Mouse (Mus musculus) embryonic facial prominence, embryonic 15.5 days (tissue): ENCODE measurements around the gene Chst11. TPM values are rescaled to one million over a fixed set of nuclear protein-coding genes. Genes with fewer than 3 reads are reported as not detected.
A peak's percentile ranks its signal among the peaks of the same experiment; 100 is the strongest.

Experiments
- ATAC-seq: fragments of 200-750 bp; cut with Nextera tagmentation; 2 replicates; pipeline ENCODE4 v1.8.0; 2017; ENCODE audit warnings: low read depth, moderate TSS enrichment; ENCODE audit not compliant: insufficient number of reproducible peaks, low FRiP score, low TSS enrichment
- H3K27ac ChIP-seq: fragments of 300-500 bp; sonication (generic); replicated peaks from 2 replicates; pipeline ENCODE4 v1.5.1; 2015; ENCODE audit warnings: mild to moderate bottlenecking, inconsistent platforms
- H3K27me3 ChIP-seq: fragments of 300-500 bp; sonication (generic); 2 replicates; pipeline ENCODE4 v1.6.1; 2015; ENCODE audit warnings: inconsistent platforms
- H3K36me3 ChIP-seq: fragments of 300-500 bp; sonication (generic); 2 replicates; pipeline ENCODE4 v1.6.1; 2015; ENCODE audit warnings: mild to moderate bottlenecking, inconsistent platforms
- H3K4me1 ChIP-seq: fragments of 300-500 bp; sonication (generic); 2 replicates; pipeline ENCODE4 v1.6.1; 2015; ENCODE audit warnings: inconsistent platforms
- H3K4me2 ChIP-seq: fragments of 300-500 bp; sonication (generic); replicated peaks from 2 replicates; pipeline ENCODE4 v1.6.1; 2015; ENCODE audit warnings: mild to moderate bottlenecking, inconsistent platforms
- H3K4me3 ChIP-seq: fragments of 300-500 bp; sonication (generic); replicated peaks from 2 replicates; pipeline ENCODE4 v1.5.1; 2015; ENCODE audit warnings: mild to moderate bottlenecking, inconsistent platforms
- H3K9ac ChIP-seq: fragments of 300-500 bp; sonication (generic); 2 replicates; pipeline ENCODE4 v1.6.1; 2015; ENCODE audit warnings: inconsistent platforms
- H3K9me3 ChIP-seq: fragments of 300-500 bp; sonication (generic); replicated peaks from 2 replicates; pipeline ENCODE4 v1.6.1; 2016; ENCODE audit warnings: inconsistent platforms
- WGBS: fragments of 180-500 bp; shearing (Covaris S2); methylation state at CpG from one replicate; pipeline ENCODE4 v1.1.7; 2015; 5-methylcytosine and 5-hydroxymethylcytosine counted together
- polyA plus RNA-seq: library from polyadenylated mRNA; unstranded; fragments of >200 nt; fragmentation: Nextera tagmentation; extraction: Ambion mirVana; gene quantifications from 2 replicates; pipeline ENCODE4 v1.2.1, GENCODE M21; 2015

Gene Chst11
- polyA plus RNA-seq, 1 experiment from 2014 or later: 3.3 TPM

DNA sequence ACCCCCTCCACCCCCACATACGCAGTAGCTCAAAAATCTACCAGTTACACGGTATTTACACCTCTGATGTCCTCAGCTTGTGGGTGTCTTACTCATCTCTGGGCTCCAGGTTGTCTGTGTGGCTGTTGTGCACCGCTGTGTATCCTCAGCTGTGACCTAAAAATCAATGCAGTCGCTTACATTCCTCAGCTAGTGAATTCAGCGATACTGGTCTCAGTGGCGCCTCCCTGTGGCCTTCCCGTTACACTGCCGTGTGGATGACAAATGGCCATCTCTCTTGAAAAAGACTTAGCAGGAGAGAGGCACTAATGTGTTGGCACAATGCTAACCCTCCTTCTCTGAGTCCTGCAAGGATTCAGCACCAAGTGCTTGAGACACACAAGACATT is 197.3 kb downstream of the Chst11 start:
- Histone ChIP-seq H3K4me3 (no peak overlapping the region), H3K9me3 (no peaks in the 10 kb centered on the region), H3K27me3 (no peaks in the 10 kb centered on the region), H3K27ac (no peak overlapping the region), H3K4me1 (peaks cover 54% of the 10 kb centered on the region), H3K36me3 (no peaks in the 10 kb centered on the region), H3K9ac (no peak overlapping the region), H3K4me2 (no peak overlapping the region)
- no peak for ATAC-seq
- 34% methylated on average over 8 of the region's 8 CpGs for WGBS

DNA sequence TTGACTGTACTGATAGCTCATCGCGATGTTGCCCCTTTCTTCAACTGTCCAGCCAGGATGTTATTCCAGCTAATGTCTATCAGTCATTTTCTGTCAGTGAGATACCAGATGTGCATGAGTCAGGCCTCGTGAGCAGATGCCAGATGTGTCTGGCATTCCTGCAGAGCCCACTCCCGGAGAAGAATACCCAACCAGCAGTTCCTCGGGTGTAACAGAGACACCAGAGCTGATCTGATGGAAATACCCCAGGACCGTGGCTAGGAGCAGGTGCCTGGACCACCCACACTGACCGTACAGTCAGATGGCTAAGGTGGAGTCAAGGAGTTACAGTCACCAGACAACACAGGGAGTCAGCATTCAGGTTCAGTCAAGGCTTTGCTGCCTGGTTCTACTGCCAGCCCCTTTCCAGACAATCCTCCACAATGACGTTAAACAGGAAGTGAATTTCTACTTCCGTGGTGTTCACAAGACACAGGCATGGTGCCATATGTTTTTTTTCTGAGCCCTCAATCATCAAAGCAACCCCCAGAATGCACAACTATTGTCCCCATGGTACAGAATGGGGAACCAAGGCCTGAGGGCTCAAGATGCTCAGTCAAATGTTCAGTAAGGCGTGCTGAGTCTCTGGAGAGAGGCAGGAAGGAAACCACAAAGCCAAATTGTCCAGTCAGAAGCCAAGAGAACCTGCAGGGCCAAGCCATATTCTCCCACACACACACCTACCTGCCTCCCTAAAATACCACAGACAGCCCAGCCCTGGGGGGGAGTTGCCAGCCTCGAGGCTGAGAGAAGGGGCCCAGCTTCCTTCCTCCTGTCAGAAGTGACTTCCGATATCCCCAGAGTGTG is 198.6 kb downstream of the Chst11 start:
- WGBS: 33% methylated on average over 12 of the region's 12 CpGs
- Histone ChIP-seq H3K9me3 (no peaks in the 10 kb centered on the region), H3K27me3 (no peaks in the 10 kb centered on the region), H3K4me1 (peaks cover 47% of the 10 kb centered on the region), H3K36me3 (no peaks in the 10 kb centered on the region), H3K4me2 (no peak overlapping the region), H3K27ac (peak overlapping the region; percentile 49; the same call in 1 of the 2 replicates), H3K4me3 (no peak overlapping the region), H3K9ac (no peak overlapping the region)
- ATAC-seq: no peak

GRCm38 (mm10) chr10:83184480-83185069 is 199.3 kb downstream of the Chst11 start:
- ATAC-seq: no peak; the same call in 1 of the 2 replicates

GRCm38 (mm10) chr10:83185121-83185520 is 199.8 kb downstream of the Chst11 start:
- Histone ChIP-seq H3K4me3 (no peak overlapping the region), H3K27ac (no peak overlapping the region), H3K27me3 (no peaks in the 10 kb centered on the region), H3K4me1 (peaks cover 47% of the 10 kb centered on the region), H3K36me3 (no peaks in the 10 kb centered on the region), H3K4me2 (no peak overlapping the region), H3K9me3 (no peaks in the 10 kb centered on the region), H3K9ac (no peak overlapping the region)
- no peak for ATAC-seq
- 90% methylated on average over 6 of the region's 6 CpGs for WGBS

More at GRCm38 (mm10) chr10:83184480-83185069, 199.3 kb downstream of the Chst11 start:
- H3K4me1 ChIP-seq: peaks cover 47% of the 10 kb centered on the region
- H3K27me3 ChIP-seq: no peaks in the 10 kb centered on the region
- H3K4me3 ChIP-seq: no peak overlapping the region
- H3K27ac ChIP-seq: peak overlapping the region; percentile 49
- no peaks in the 10 kb centered on the region for H3K9me3 ChIP-seq
- H3K9ac ChIP-seq: no peak overlapping the region
- H3K36me3 ChIP-seq: no peaks in the 10 kb centered on the region
- no peak overlapping the region for H3K4me2 ChIP-seq
- WGBS: 36% methylated on average over 7 of the region's 7 CpGs

DNA sequence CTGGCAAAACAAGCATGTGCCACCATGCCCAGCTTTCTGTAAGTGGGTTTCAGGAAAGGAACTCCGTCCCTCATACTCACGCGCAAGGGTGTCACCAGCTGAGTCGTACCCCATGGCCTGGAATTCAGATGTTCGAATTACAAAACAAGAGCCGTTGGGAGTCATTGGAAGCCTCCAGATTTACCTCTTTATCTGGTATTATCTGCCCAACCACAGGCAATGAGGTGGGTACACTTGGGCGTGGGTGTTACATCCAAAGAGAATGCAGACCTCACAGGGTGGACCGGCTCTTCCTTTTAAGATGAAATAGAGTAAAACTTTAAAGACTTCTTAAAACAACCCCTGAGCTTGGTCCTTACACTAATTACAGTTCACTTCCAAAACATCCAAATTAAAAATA is 200.9 kb downstream of the Chst11 start:
- no peak overlapping the region for H3K4me3 ChIP-seq
- H3K9ac ChIP-seq: no peak overlapping the region
- no peaks in the 10 kb centered on the region for H3K27me3 ChIP-seq
- 71% methylated on average over 8 of the region's 8 CpGs for WGBS
- no peak for ATAC-seq
- H3K9me3 ChIP-seq: no peaks in the 10 kb centered on the region
- H3K4me2 ChIP-seq: no peak overlapping the region
- H3K27ac ChIP-seq: no peak overlapping the region
- peaks cover 6% of the 10 kb centered on the region for H3K36me3 ChIP-seq
- H3K4me1 ChIP-seq: peaks cover 47% of the 10 kb centered on the region

DNA sequence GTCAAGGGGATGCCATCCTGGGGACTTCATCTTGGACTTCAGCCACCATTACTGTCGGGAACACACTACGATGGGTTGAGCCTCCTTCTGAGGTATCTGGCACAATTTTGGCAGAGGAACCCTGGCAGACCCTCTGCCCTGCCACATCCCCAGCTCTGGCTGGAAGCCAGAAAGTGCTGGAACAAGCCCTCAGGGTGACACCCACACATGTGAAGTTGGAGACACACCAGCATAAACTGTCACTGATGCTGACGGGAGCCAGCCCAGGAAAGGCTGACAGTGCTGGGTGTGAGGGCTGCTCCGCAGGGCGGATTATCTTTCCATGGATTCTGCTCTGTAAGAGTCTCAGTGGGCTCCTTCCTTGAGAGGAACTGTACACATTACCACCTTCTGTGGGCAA is 201.7 kb downstream of the Chst11 start:
- no peak for ATAC-seq
- peaks cover 43% of the 10 kb centered on the region for H3K4me1 ChIP-seq
- no peak overlapping the region for H3K9ac ChIP-seq
- WGBS: 42% methylated on average over 5 of the region's 5 CpGs
- H3K36me3 ChIP-seq: peaks cover 9% of the 10 kb centered on the region
- no peaks in the 10 kb centered on the region for H3K27me3 ChIP-seq
- H3K4me3 ChIP-seq: no peak overlapping the region
- H3K4me2 ChIP-seq: no peak overlapping the region
- H3K9me3 ChIP-seq: no peaks in the 10 kb centered on the region
- no peak overlapping the region for H3K27ac ChIP-seq

DNA sequence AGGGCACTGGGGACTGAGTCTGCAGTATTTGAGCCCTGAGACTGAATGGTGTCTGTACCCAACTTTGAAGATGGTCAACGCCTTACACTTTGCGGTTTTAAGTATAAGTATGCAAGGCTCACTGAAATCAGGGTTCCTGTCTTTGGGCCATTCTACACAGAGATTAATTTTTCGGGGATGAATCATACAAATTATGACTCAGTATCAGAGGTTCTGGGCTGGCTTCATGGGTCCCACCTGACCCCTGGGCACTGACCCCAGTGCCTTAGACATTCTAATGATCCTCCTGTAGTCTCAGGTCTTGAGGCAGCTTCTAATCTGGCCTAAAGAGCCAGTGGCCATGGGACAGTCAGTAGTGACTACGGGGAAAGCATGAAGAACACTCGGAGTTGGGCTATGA is 203.8 kb downstream of the Chst11 start:
- WGBS: 95% methylated on average over 5 of the region's 5 CpGs
- no peak overlapping the region for H3K4me3 ChIP-seq
- H3K9me3 ChIP-seq: no peaks in the 10 kb centered on the region
- no peaks in the 10 kb centered on the region for H3K27me3 ChIP-seq
- no peak for ATAC-seq
- no peak overlapping the region for H3K4me2 ChIP-seq
- no peak overlapping the region for H3K9ac ChIP-seq
- no peak overlapping the region for H3K27ac ChIP-seq
- H3K36me3 ChIP-seq: peaks cover 9% of the 10 kb centered on the region
- H3K4me1 ChIP-seq: peaks cover 26% of the 10 kb centered on the region

DNA sequence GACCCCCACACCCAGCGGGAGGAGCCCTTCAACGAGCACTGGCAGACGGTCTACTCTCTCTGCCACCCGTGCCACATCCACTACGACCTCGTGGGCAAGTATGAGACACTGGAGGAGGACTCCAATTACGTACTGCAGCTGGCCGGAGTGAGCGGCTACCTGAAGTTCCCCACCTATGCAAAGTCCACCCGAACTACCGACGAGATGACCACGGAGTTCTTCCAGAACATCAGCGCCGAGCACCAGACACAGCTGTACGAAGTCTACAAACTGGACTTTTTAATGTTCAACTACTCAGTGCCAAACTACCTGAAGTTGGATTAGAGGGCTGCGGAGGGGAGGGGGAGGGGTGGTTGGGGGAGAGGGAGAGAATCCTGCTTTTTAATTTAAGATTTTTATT is 206.2 kb downstream of the Chst11 start:
- H3K27me3 ChIP-seq: no peaks in the 10 kb centered on the region

GRCm38 (mm10) chr10:83191982-83192381 is 206.7 kb downstream of the Chst11 start:
- ATAC-seq: no peak
- H3K9ac ChIP-seq: no peak overlapping the region
- H3K4me1 ChIP-seq: peaks cover 15% of the 10 kb centered on the region
- no peak overlapping the region for H3K27ac ChIP-seq
- H3K27me3 ChIP-seq: no peaks in the 10 kb centered on the region
- peaks cover 9% of the 10 kb centered on the region for H3K36me3 ChIP-seq
- no peak overlapping the region for H3K4me2 ChIP-seq
- WGBS: 54% methylated on average over 6 of the region's 6 CpGs
- no peak overlapping the region for H3K4me3 ChIP-seq
- no peaks in the 10 kb centered on the region for H3K9me3 ChIP-seq

More for the DNA sequence above, 206.2 kb downstream of the Chst11 start:
- Histone ChIP-seq H3K36me3 (peaks cover 9% of the 10 kb centered on the region), H3K27ac (no peak overlapping the region), H3K9me3 (no peaks in the 10 kb centered on the region), H3K4me2 (no peak overlapping the region), H3K4me3 (no peak overlapping the region), H3K9ac (no peak overlapping the region), H3K4me1 (peaks cover 20% of the 10 kb centered on the region)
- WGBS: 93% methylated on average over 17 of the region's 17 CpGs
- no peak for ATAC-seq

DNA sequence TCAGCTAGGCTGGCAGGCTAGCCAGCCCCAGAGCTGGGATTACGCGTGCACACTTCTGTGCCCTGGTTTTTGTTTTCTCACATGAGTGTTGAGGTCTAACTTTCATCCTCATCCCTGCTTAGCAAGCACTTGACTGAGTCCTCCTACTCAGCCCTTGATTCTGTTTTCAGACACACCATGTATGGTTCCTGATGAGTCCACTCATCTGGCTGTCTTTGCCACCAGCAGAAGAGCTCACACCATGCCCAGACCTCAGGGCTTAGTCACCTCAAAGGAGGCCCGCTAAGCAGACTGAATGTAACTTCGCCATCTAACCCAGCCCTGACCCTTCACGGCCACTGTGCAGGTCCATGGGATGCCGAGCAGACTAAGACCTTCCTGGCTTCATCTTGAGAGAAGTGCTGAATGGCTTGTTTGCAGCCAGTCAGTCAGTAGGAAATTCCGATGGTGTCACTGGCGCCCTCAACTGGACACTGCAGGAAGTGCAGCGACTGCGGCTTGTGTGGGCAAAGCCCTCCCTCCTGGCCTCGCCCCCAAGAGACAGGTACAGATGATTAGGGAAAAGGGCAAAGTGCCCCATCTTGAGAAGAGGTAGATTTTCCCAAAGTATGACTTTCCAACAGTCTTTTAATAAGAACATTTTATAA is 212.5 kb downstream of the Chst11 start:
- Histone ChIP-seq H3K27ac (no peak overlapping the region), H3K9me3 (no peaks in the 10 kb centered on the region), H3K36me3 (no peaks in the 10 kb centered on the region), H3K27me3 (no peaks in the 10 kb centered on the region), H3K9ac (no peak overlapping the region), H3K4me3 (no peak overlapping the region), H3K4me1 (peaks cover 19% of the 10 kb centered on the region; the same call in 1 of the 2 replicates), H3K4me2 (no peak overlapping the region)
- WGBS: 56% methylated on average over 11 of the region's 11 CpGs
- ATAC-seq: no peak

DNA sequence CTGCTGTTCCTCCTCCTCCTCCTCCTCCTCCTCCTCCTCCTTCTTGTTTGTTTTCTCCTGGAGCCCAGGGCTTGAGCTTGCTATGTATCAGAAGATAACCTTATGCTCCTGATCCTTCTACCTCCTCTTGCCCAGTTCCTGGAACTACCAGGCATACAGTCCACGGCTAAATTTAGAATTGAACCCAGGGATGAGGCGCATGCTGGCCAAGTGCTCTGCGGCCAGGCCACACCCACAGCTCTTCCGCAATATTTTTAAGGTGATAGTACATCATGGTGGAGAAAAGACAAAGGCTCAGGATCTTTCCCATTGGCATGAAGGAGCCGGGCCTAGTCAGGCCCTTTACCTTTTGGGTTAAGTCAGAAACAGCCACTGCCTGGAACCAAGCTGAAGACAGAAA is 213.4 kb downstream of the Chst11 start:
- Histone ChIP-seq H3K4me1 (peaks cover 19% of the 10 kb centered on the region; the same call in 1 of the 2 replicates), H3K27me3 (no peaks in the 10 kb centered on the region), H3K27ac (no peak overlapping the region), H3K36me3 (no peaks in the 10 kb centered on the region), H3K4me3 (no peak overlapping the region), H3K4me2 (no peak overlapping the region), H3K9ac (no peak overlapping the region), H3K9me3 (no peaks in the 10 kb centered on the region)
- 74% methylated on average over 5 of the region's 5 CpGs for WGBS
- no peak for ATAC-seq
